Mouse (Mus musculus): ENCODE results near the gene Cish.

- TF ChIP-seq CTCF (IDR thresholded peaks at IDR 0.05; ENCODE audit: insufficient read depth, low read depth, low read length) (no peak), POLR2A (IDR thresholded peaks at IDR 0.05; ENCODE audit: insufficient read depth, low read depth, low read length) (no peak)
Measured at GRCm38 (mm10) chr9:107275710-107276109, 20.1 kb upstream of the Cish start.
